25 mouse cellular contexts compared by ENCODE assay signal in the genomic region with DNA sequence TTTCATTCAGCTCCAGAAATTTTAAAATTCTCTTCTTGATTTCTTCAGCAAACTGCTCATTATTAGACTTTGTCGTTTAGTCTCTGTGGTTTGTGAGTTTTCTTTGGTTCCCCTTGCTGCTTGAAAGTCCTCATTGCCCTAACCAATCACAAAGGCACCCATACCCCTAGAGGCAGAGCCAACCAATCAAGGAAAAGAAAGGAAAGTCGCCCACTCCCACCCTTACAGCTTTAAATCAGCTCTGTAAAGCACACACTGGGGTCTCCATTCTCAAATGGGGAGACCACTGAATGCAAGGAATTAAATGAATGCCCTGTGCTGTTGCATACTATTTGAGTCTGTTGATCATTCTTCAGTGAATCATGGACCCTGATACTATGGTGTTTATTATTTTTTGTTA. TPM values are rescaled to one million over a fixed set of nuclear protein-coding genes. Genes with fewer than 3 reads are reported as not detected.
A peak's percentile ranks its signal among the peaks of the same experiment; 100 is the strongest.
DNase-seq lines count a peak whose midpoint lies in the region; ATAC-seq and TF ChIP-seq lines count a peak whose summit lies in the region.
"Had no signal": no experiment of that assay in that cellular context is flagged by ENCODE, and none has a peak within 500 bp of the region (broad histone marks: within the 10 kb centered on the region; RNA-seq: fewer than 3 reads in every experiment).

No protein-coding gene starts in this region.

- TF ChIP-seq POLR2A in limb, embryonic 14.5 days (IDR thresholded peaks at IDR 0.05; ENCODE audit: borderline replicate concordance, extremely low read depth, insufficient read depth, insufficient read length), result no peak

- TF ChIP-seq CTCF in midbrain, postnatal 0 days (IDR thresholded peaks at IDR 0.05), result no peak

- peaks cover 7% of the 10 kb centered on the region for H3K9me3 ChIP-seq in heart, embryonic 16.5 days (replicated peaks; ENCODE audit: control insufficient read depth, low read length)
- no peaks in the 10 kb centered on the region for H3K9me3 ChIP-seq in midbrain, postnatal 0 days (ENCODE audit: low read length)
- H3K9me3 ChIP-seq in midbrain, embryonic 13.5 days, result peaks cover 15% of the 10 kb centered on the region; the same call in 1 of the 2 replicates
- no peaks in the 10 kb centered on the region; the same call in 1 of the 2 replicates for H3K9me3 ChIP-seq in limb, embryonic 14.5 days (ENCODE audit: control insufficient read depth, low read length)
- H3K9me3 ChIP-seq: lung, embryonic 15.5 days; stomach, embryonic 15.5 days had no signal

- no peak for DNase-seq in heart, postnatal 4 days
- DNase-seq in midbrain, postnatal 0 days (ENCODE audit: low spot score), result no peak
- DNase-seq in ZHBTc4 (ENCODE audit: low read depth, low spot score), result peak; percentile 50
- no peak for DNase-seq in limb, embryonic 14.5 days (ENCODE audit: low spot score)
- no peak for DNase-seq in spleen, postnatal 10 days (ENCODE audit: low spot score in 2 of 2)
- DNase-seq: adrenal gland, postnatal 36 days; cerebellum, adult 2 months; cerebellum, postnatal 36 days; gastrocnemius, postnatal 14 days; kidney, adult 18-20 months; kidney, postnatal 14 days; left cerebral cortex, postnatal 4 days; lung, postnatal 4 days; right cerebral cortex, postnatal 25 days; thymus, adult 18-20 months; thymus, postnatal 4 days had no signal

- no peak for ATAC-seq in heart, embryonic 16.5 days (replicated peaks; ENCODE audit: extremely low read depth, insufficient read depth, low FRiP score)
- no peak for ATAC-seq in midbrain, postnatal 0 days (ENCODE audit: low FRiP score)
- ATAC-seq in midbrain, embryonic 13.5 days, result no peak
- ATAC-seq in limb, embryonic 14.5 days (ENCODE audit: low FRiP score, low read depth), result no peak
- ATAC-seq: forebrain, embryonic 13.5 days had no signal

- H3K4me3 ChIP-seq in heart, embryonic 16.5 days (ENCODE audit: low read length), result peak overlapping the region; percentile 30; the same call in 1 of the 2 replicates
- H3K4me3 ChIP-seq in midbrain, postnatal 0 days (ENCODE audit: low read depth, low read length), result peak overlapping the region; percentile 4; the same call in 1 of the 2 replicates
- no peak overlapping the region for H3K4me3 ChIP-seq in midbrain, embryonic 13.5 days (replicated peaks)
- no peak overlapping the region for H3K4me3 ChIP-seq in limb, embryonic 14.5 days (replicated peaks; ENCODE audit: low read length)
- H3K4me3 ChIP-seq: erythroblast, embryonic 14.5 days; forebrain, embryonic 13.5 days; layer of hippocampus, adult 2 months; midbrain, embryonic 10.5 days had no signal

- peaks cover 5% of the 10 kb centered on the region for H3K4me1 ChIP-seq in heart, embryonic 16.5 days (ENCODE audit: control insufficient read depth, insufficient read depth, low read length)
- H3K4me1 ChIP-seq in midbrain, postnatal 0 days (ENCODE audit: insufficient read depth, low read length), result no peaks in the 10 kb centered on the region
- H3K4me1 ChIP-seq in midbrain, embryonic 13.5 days (replicated peaks), result no peaks in the 10 kb centered on the region
- no peaks in the 10 kb centered on the region for H3K4me1 ChIP-seq in limb, embryonic 14.5 days (ENCODE audit: control insufficient read depth, insufficient read depth, low read length)
- H3K4me1 ChIP-seq: lung, embryonic 15.5 days; midbrain, embryonic 10.5 days; stomach, embryonic 15.5 days had no signal

- no peak overlapping the region for H3K9ac ChIP-seq in heart, embryonic 16.5 days (ENCODE audit: low read length)
- H3K9ac ChIP-seq in midbrain, postnatal 0 days (replicated peaks; ENCODE audit: low read length, poor library complexity, severe bottlenecking), result no peak overlapping the region
- no peak overlapping the region for H3K9ac ChIP-seq in midbrain, embryonic 13.5 days (replicated peaks)
- no peak overlapping the region for H3K9ac ChIP-seq in limb, embryonic 14.5 days (ENCODE audit: low read depth, low read length, severe bottlenecking)
- H3K9ac ChIP-seq: forebrain, embryonic 13.5 days; liver, embryonic 14.5 days; lung, embryonic 15.5 days; stomach, embryonic 15.5 days had no signal

- H3K27me3 ChIP-seq in heart, embryonic 16.5 days (ENCODE audit: control insufficient read depth, insufficient read depth, low read length), result no peaks in the 10 kb centered on the region
- no peaks in the 10 kb centered on the region for H3K27me3 ChIP-seq in midbrain, postnatal 0 days (ENCODE audit: insufficient read depth, low read length)
- H3K27me3 ChIP-seq in midbrain, embryonic 13.5 days, result no peaks in the 10 kb centered on the region
- H3K27me3 ChIP-seq in limb, embryonic 14.5 days (ENCODE audit: control insufficient read depth, insufficient read depth, low read length), result no peaks in the 10 kb centered on the region
- H3K27me3 ChIP-seq: forebrain, embryonic 13.5 days; lung, embryonic 15.5 days; stomach, embryonic 15.5 days had no signal

- WGBS in heart, embryonic 16.5 days, result 43% methylated on average over 2 of the region's 2 CpGs
- WGBS in midbrain, postnatal 0 days, result 66% methylated on average over 2 of the region's 2 CpGs
- 40% methylated on average over 2 of the region's 2 CpGs for WGBS in midbrain, embryonic 13.5 days
- WGBS in limb, embryonic 14.5 days, result 44% methylated on average over 2 of the region's 2 CpGs

- H3K27ac ChIP-seq in heart, embryonic 16.5 days (ENCODE audit: low read length), result no peak overlapping the region; the same call in 1 of the 2 replicates
- H3K27ac ChIP-seq in midbrain, postnatal 0 days (ENCODE audit: low read depth, low read length), result no peak overlapping the region
- H3K27ac ChIP-seq in midbrain, embryonic 13.5 days, result no peak overlapping the region
- no peak overlapping the region for H3K27ac ChIP-seq in limb, embryonic 14.5 days (replicated peaks; ENCODE audit: low read depth, low read length)
- H3K27ac ChIP-seq: forebrain, embryonic 13.5 days; layer of hippocampus, adult 2 months; liver, embryonic 14.5 days; lung, embryonic 15.5 days; midbrain, embryonic 10.5 days; stomach, embryonic 15.5 days had no signal

- H3K36me3 ChIP-seq in heart, embryonic 16.5 days (ENCODE audit: control insufficient read depth, insufficient read depth), result no peaks in the 10 kb centered on the region
- no peaks in the 10 kb centered on the region for H3K36me3 ChIP-seq in midbrain, postnatal 0 days (ENCODE audit: insufficient read depth, low read length)
- no peaks in the 10 kb centered on the region for H3K36me3 ChIP-seq in midbrain, embryonic 13.5 days
- no peaks in the 10 kb centered on the region for H3K36me3 ChIP-seq in limb, embryonic 14.5 days (ENCODE audit: control insufficient read depth, insufficient read depth, low read length)
- H3K36me3 ChIP-seq: lung, embryonic 15.5 days; midbrain, embryonic 10.5 days; stomach, embryonic 15.5 days had no signal

- no peak overlapping the region for H3K4me2 ChIP-seq in heart, embryonic 16.5 days (ENCODE audit: low read depth, low read length)
- no peak overlapping the region for H3K4me2 ChIP-seq in midbrain, postnatal 0 days (ENCODE audit: low read depth, low read length, poor library complexity, severe bottlenecking)
- H3K4me2 ChIP-seq in midbrain, embryonic 13.5 days (replicated peaks), result no peak overlapping the region
- 0 out of 2 replicates have a peak overlapping the region, but pooled peaks have one; percentile 33 for H3K4me2 ChIP-seq in limb, embryonic 14.5 days (replicated peaks; ENCODE audit: low read depth, low read length, severe bottlenecking)
- H3K4me2 ChIP-seq: forebrain, embryonic 13.5 days had no signal

RNA-seq across cellular contexts. Expression of gene Actr3b, which starts 9.6 kb away (rescaled TPM):
- 30.8 and 31.6 TPM in 2 replicates for polyA plus RNA-seq in heart, embryonic 16.5 days (2015; fragmentation: Nextera tagmentation; extraction: Ambion mirVana)
- 10 to 100 TPM; 18.2 to 20.3 TPM for total RNA-seq in heart, postnatal 4 days (2021)
- 17.4 and 21.1 TPM in 2 replicates for total RNA-seq in midbrain, postnatal 0 days (2014; rRNA removed)
- polyA plus RNA-seq in midbrain, postnatal 0 days (2015; fragmentation: Nextera tagmentation; extraction: Ambion mirVana), result 57.5 and 61.1 TPM in 2 replicates
- polyA plus RNA-seq in midbrain, embryonic 13.5 days (2015; fragmentation: Nextera tagmentation; extraction: Ambion mirVana), result 13.6 and 15.2 TPM in 2 replicates
- 2.2 and 2.3 TPM in 2 replicates for polyA plus RNA-seq in limb, embryonic 14.5 days (2012; rRNA removed)
- 4.2 and 4.6 TPM in 2 replicates for polyA plus RNA-seq in limb, embryonic 14.5 days (2014; fragmentation: Nextera tagmentation; extraction: Ambion mirVana)
- polyA plus RNA-seq: erythroblast, embryonic 14.5 days had no signal

Comparison
In these comparisons a context has a peak if more than half of its experiments do, and no peak if none do; other contexts are left out.
1. H3K4me3 ChIP-seq: peak in heart, embryonic 16.5 days (single experiment) and midbrain, postnatal 0 days (single experiment); none in midbrain, embryonic 13.5 days (single experiment) and limb, embryonic 14.5 days (single experiment).